Mouse (Mus musculus): ENCODE data around the gene Tceal8. TPM values are rescaled to one million over a fixed set of nuclear protein-coding genes. Genes with fewer than 3 reads are reported as not detected.
"Not testable (repeated sequence)": the region's sequence is repeated elsewhere in the genome, so short reads cannot be mapped to it uniquely, and the experiment has no call there.

The Tceal8 gene
- total RNA-seq, 2 experiments from 2014 or later: 57.8 to 61.6 TPM

DNA sequence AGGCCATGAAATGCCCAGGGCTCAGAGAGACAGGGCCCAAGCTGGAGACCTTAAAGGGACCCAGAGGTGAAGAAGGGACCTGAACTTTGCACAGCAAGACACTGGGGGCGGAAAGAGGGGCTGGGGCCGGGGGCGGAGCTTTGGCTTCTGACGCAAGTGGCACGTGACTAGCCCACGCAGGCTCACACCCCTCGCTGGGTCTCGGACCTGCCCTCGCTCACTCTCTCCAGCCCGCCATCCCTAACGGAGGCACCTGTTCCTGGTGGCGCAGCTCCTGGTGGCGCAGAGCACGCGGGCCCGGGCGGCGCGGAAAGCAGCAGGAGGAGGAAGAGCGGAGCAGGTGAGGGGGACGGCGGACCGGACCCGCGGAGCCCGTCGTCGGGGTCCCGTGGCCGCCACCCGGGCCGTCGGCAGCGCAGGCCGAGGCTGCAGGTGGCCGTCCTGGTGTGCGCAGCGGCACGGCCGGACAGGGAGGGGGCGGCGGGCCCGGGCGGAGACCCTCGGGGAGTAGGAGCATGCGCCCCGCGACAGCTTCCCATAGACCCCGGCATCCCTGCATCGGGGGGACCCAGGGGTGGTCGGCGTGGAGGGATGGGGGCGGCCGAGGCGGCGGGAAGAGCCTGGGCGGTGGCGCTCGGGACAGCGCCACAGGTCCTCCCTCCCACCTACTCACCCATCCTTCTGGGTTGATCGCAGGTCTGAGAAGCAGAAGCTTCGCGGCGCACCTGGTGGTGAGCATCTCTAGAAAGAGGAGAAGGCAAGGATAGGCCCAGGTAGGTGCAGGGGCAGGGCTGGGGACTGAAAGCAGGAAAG is 33.1 kb downstream of the Tceal8 start, which contains the start of gene Bex4:
TSS of gene Bex4 (plus strand) at position 170 of the 813 bp plus-strand sequence.
- intact Hi-C loops (cut with DNase I); DNase-seq: not testable (repeated sequence)

DNA sequence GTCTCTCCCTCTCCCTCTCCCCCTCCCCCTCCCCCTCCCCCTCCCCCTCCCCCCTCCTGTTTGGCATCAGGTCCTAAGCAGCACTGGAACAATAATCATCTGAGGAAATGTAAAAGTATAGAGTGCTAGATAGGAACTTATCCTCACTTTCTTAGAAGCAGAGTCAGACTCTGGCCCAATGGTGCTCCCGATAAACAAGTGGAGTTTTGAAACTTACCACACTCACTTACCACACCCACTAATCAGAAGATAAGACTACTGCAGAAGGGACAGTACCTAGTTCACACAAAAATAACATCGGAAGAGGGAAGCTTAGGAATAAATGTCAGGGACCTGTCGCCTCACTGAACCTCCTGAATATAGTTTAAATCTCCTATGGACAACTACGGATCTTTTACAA is 36.6 kb downstream of the Tceal8 start:
- no peak for DNase-seq
- intact Hi-C loops (cut with DNase I): no loop called here

DNA sequence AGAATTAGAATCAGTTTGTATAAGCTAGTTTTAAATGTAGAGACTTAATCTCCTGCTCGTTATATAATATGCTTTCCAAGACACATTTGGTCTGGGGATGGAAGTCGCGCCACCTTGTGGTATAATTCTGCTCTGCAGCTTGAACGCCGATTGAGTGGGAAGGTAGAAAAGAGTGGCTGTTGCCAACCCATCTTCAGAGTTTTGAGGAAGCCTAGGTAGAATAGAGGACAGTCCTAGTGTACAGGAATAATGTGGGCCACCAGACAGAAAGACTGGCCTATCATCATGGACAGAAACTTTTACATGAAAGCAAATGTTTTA is 44.4 kb downstream of the Tceal8 start:
- peak; percentile 18 to 54 for DNase-seq
- intact Hi-C loops (cut with DNase I): loop anchor here (5.0 kb wide), 1 partner anchor 195 kb away; no protein-coding TSS in a partner anchor

DNA sequence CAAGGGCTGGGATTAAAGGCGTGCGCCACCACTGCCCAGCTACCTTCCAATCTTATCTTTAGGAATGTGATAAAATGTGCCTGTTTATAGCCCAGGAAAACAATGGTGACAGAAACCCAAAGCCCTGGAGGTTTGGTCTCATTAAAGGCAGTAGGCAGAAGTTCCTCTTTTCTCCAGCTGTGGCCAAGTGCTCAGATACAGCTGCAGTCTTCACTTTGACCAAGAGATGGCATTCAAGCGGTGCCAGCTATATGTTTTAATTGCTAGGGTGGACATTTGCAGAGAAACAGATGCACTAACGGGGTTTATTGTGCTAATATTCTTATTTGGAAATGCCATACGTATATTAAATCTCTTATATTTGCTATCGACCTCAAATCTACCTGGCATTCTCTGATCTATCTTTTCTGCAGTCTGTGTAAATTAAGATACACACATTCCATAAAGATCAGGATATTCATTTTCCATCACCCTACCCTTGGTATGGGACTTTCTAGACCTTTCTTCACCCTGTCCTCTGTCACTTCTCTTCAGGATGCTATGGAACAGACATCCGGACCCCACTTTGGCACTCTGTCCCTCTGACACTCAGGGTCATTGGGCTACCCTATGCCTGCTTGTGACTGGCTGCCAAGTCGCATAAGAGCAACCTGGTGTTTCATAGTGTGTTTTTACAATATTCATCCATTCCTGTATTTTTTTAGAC is 45.0 kb downstream of the Tceal8 start:
- DNase-seq: peak in 1 of 2 experiments; percentile 12

More for the DNA sequence above, 45.0 kb downstream of the Tceal8 start:
- intact Hi-C loops (cut with DNase I): loop anchor here (5.0 kb wide), 1 partner anchor 195 kb away; no protein-coding TSS in a partner anchor

Small RNA genes lying within 50 kb of the gene (microRNA-seq; reads per million reads assigned to microRNA genes)
- 0 reads per million in 2 experiments for gene Mir6383

Other genes with a start within 250 kb of the Tceal8 start
- 10 to 100 TPM in 1 of 2 experiments, 1 to 10 TPM in 1; 9.4 to 13.4 TPM for gene Arxes2, start 178.5 kb downstream of the Tceal8 start, total RNA-seq (2021)
- gene Arxes1, start 139.0 kb downstream of the Tceal8 start, total RNA-seq (2021): 1 to 10 TPM; 4.5 to 6.2 TPM
- gene Bex2, start 104.1 kb downstream of the Tceal8 start, total RNA-seq (2021): 1 to 10 TPM in 1 of 2 experiments, under 1 TPM in 1; 0.31 to 1.2 TPM
- not detected for gene Nxf3, start 87.1 kb downstream of the Tceal8 start, total RNA-seq (2021)
- 1 to 10 TPM; 5.1 to 8.4 TPM for gene Bex4, start 33.3 kb downstream of the Tceal8 start, total RNA-seq (2021)
- gene Tceal5, start 31.5 kb upstream of the Tceal8 start, total RNA-seq (2021): 1 to 10 TPM; 5.6 to 6.5 TPM
- 10 to 100 TPM in 1 of 2 experiments, 1 to 10 TPM in 1; 5.3 to 19.6 TPM for gene Tceal7, start 42.4 kb upstream of the Tceal8 start, total RNA-seq (2021)
- 10 to 100 TPM; 30.4 to 36.3 TPM for gene Bex1, start 43.2 kb upstream of the Tceal8 start, total RNA-seq (2021)
- 100 to 1,000 TPM in 1 of 2 experiments, 10 to 100 TPM in 1; 99.6 to 103 TPM for gene Tceal9, start 72.7 kb upstream of the Tceal8 start, total RNA-seq (2021)
- gene Bex3, start 97.9 kb upstream of the Tceal8 start, total RNA-seq (2021): 10 to 100 TPM; 84.6 to 84.9 TPM

Data from heart, postnatal 10 days (tissue).